Mouse (Mus musculus): ENCODE results near the gene Pfkfb4.

- TF ChIP-seq CTCF (IDR thresholded peaks at IDR 0.05; ENCODE audit: borderline replicate concordance, extremely low read depth, insufficient read depth, insufficient read length) (no peak), POLR2A (IDR thresholded peaks at IDR 0.05; ENCODE audit: borderline replicate concordance, extremely low read depth, insufficient read depth, insufficient read length, poor library complexity, severe bottlenecking) (no peak)
Observed at GRCm38 (mm10) chr9:109053851-109054250, 62.3 kb downstream of the Pfkfb4 start.

All from brain, embryonic 14.5 days (tissue).